Mouse (Mus musculus): ENCODE measurements around the gene Marc1.

GRCm38 (mm10) chr1:184860276-184860675 lies 49.2 kb upstream of the Marc1 start:
- no peak for TF ChIP-seq CTCF (IDR thresholded peaks at IDR 0.05; ENCODE audit: low read depth)
- TF ChIP-seq EP300 (optimal IDR thresholded peaks at IDR 0.05) = no peak

Measured in stomach, postnatal 0 days (tissue).